Mouse (Mus musculus) ZHBTc4 (cell line): ENCODE measurements around the gene Tmem106b.

Experiments
- DNase-seq: peaks from one replicate; pipeline ENCODE4 v3.0.0-alpha.2; 2011; ENCODE audit warnings: low read depth, low spot score

Gene Tmem106b

DNA sequence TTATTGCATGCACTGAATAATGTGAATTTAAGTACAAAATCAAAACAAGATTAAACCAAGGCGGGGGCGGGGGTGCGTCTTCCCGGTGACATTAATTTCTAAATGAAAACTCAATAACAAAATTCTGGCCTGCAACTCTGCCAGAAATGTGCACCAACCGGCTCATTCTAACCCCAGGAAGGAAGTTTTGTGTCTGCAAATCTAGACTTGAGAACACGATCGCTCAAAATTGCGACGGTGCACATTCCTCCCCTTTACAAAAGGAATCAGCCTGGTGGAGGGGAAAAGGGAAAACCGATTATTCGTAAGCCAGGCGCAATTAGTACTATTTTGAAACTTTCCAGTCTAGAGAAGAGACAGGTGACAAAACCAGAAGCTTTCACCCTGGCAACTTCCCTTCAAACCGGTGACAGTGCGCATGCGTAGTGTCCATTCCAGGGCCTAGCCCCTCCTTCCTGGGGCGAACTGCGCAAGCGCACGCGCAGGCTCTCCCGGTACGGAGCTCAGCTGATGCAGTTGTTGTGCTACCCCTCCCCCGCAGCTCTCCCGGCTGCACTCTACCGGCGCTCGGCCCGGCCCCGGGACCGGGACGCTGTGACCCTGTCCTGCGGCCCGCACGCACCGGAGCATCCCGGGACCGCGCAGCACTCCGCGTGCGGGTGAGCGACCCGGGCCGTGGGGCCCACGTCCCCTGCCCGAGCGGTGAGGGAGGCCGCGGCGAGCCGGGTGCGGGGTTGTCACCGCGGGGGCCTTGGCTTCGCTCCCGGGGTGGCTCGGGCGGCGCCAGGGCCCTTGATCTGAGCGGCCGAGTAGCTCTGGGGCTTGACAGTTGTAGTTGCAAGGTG, at the start of gene Tmem106b:
Gene Tmem106b (plus strand): TSS at position 458 of the 845 bp plus-strand sequence.
- peak; percentile 98 for DNase-seq

DNA sequence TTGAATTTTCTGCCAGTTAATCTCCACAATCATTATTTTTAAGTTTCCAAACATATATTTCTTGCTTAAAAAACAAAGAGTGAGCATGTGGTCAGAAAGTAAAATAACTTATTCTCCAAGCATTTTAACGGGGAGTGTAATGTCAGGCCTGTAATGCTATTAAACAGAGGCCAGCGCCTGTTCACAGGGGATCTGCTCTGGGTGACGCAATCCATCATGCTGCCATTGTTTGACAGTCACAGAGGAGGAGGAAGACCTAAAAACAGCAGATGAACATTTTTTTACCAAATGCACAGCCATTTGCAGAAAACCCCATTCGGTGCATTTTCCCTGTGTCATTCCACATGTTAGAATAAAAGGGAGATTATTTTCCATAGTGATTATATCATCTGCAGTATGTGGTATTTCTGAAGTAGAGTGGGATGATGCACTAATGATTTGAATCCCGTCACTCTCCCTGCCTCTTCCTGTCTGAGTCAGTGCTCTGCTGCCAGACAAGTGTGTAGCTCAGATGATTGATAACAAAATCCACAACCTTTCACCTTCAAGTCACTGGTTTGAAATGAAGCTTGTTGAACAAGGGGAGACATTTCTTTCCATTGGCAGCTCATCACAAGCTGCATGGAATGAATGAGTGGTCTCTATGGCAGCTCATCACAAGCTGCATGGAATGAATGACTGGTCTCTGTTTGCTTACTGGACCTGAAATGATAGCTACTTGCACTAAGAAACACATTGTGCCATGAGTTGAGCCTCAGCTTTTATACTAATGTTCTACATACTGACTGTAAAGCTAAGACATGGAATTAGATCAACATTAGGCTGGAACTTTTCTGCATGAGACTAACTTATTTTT, 48.1 kb upstream of the Tmem106b start:
- no peak for DNase-seq

DNA sequence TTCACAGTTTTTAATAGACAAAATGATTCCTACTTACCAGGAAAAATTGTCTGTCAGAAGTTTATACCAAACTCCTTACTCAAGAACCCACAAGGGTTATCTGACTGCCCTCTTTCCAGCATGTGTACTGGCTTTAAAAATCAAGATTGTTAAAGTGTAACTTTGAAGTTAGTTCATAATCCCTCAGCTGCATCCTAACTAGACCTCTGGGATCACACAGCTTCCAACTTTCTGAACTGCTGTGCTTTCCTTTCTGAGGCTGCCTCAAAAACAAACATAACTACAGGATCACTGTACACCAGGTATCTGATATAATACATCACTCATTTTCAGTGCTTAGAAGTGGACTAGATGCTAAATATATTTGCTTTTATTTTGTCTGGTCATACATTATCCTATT, 39.0 kb upstream of the Tmem106b start:
- no peak for DNase-seq

DNA sequence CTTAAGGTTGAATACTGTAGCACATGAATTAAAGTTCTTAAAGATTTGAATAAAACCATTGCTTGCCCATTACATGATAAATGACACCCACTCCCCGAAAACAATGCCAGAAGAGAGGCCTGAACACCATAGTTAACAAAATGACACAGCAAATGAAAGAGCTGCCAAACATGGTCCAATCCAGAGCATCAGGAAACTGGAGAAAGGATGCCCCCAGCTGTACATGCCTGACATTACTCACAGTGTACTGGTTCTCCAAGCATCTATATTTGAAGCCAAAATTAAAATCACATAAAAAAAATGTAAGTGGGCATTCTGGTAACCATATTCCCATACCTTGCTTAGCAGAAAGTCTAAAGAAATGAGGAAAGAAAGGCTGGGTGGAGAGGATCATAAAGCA, 38.6 kb upstream of the Tmem106b start:
- peak; percentile 21 for DNase-seq

DNA sequence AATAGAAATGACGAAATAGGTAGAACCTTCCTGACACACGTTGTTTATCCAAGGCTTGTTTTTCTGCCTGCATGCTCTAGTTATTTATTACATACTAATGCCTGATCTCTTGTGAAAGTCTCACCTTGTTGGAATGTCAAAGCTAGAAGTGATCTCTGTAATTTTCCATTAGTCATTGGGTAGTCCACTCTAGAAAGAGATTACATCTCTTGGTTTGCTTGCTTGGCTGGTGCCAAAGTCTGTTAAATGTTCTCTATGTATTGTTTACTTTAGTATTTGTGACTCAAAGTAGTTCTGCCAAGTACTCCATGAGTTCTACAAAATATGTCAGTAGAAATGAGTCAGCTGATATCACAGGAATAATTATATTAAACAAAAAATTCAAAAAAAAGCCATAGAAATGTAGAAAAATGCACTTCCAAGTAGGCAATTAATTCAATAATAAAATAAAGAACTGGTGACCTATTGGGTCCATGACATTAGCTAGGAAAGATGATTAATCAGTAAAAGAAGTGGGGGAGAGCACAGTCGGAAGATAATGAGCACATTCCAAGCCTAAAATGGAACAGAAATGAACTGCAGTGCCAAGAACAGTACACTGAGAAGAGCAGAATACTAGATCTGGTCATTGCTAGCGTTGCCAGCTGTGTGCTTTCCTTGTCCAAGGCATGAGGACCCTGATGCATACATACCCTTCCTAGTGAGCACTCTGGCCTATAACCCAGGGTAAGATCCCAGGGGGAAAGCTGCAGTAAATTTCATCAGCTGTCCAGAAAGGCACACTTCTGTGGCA, 17.0 kb upstream of the Tmem106b start:
- DNase-seq = no peak

DNA sequence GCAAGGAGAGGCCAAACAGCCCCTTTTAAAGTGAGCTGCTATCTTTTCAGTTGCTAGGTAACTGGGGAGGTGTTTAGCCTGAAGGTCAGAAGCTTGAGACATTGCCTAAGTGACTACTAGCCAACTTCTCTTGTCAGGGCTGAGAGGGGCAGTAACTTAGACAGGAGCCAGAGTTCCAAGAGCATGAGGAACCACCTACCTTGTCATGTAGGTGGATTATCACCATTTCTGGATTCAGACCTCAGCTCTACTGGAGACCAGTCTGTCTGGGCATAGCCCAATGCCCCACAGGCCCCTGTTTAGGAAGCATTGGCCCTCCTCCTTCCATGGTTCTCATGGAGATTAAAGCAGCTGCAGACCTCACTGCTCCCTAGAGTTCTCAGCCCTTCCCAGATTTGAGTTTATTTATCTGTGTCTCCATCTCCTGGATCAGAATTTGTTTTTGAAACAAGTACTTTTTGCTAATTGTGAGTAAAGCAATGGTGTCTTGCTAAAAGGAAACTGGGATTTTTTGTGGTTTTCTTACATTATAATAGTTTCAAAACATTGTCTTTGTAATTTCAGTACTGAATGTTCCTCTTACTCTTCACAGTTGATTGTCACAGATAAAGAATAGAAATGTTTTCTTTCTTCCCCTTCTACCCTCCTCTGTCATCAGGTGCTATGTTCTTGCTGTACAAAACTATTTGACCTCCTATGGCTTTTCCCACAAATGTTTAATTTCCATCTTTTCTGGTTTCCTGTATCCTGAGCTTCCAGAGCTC, 8.1 kb upstream of the Tmem106b start:
- DNase-seq = peak; percentile 51

DNA sequence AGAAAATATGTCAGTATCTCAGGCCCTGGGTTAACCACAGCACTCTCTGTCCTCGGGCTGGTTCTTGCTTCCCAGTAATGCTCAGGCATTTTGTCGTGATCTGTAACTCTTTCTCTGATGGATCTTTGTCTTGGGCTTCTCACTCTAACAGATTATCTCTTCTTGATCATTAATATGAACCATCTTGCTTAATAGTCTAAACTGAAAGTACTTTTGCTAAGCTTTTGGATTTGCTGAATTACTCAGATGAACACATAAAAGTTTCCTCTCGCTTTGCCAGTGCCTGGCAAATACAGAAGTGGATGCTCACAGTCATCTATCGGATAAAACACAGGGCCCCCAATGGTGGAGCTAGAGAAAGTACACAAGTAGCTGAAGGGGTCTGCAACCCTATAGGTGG, 7.5 kb upstream of the Tmem106b start:
- no peak for DNase-seq

DNA sequence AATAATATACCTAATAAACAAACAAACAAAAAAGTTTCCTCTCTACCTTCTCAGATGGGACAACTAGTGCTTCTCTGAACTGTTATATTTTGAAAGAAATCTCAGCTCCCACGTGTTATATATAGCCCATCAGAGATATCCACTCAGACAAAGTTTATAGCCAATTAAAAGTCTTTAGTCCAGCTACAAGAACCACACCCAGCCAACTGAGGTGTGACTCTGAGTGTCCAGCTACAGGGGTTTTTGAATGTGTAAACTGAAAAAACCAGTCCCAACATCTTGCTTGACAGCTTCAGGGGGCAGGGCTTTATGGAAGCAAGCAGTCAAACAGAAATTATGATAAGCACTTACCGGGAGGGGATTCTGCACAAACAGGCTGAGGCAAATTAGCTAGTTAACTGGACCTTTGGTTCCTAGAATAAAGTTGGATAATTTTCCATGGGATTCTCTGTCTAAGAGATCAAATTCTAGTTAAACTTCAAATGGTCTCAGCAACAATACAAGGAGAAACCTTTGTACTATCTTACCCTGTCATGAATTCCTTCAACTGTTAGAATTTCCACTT, 6.8 kb upstream of the Tmem106b start:
- DNase-seq = no peak

DNA sequence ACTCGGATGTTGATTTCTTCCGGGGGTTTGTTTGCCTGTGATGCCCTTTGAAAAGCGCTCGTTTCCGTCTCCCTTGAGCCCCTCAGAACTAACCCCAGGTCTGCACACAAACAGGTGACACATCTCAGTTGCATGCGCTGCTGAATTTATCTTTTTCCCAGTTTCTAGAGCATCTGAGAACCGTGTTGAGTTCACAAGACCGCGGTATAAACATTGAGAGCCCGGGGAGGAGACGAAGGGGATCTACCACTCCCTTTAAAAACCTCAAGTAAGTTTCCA, 527 bp downstream of the Tmem106b start:
- DNase-seq = no peak

DNA sequence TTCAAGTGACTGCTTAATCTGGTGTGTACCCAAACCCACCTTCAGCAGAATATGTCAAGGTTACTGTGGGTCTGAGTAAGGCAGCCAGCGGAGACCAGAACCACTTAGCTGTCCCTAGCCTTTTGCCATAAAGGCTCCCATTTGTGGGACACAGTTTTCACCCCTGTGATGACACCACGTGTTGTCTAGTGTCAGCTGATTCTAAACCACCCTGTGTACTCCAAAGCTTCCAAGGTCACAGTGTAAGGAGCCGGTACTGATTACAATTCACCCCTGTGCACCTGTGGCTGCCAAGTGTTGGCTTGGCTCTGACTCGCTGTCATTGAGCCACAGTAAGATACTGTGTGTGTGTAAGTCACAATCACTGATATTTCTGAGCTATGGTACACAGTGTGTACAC, 926 bp downstream of the Tmem106b start:
- DNase-seq = peak; percentile 54

DNA sequence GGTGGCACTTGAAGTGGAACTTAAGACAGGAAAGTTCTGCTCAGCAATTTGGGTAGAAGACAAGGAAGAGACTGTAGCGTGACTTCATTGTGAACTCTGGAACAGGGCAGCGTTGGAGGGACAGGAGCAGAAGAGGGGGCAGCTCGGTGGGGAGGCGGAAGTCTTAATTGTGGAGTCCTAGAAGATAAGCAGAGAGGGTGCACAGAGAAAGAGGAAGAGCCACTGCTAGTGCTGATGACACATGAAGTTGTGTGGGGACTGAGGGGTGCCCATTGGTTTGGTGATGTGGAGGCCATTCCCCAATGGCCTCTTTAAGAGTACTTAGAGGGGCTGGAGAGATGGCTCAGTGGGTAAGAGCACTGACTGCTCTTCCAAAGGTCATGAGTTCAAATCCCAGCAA, 3.5 kb downstream of the Tmem106b start:
- DNase-seq = no peak

DNA sequence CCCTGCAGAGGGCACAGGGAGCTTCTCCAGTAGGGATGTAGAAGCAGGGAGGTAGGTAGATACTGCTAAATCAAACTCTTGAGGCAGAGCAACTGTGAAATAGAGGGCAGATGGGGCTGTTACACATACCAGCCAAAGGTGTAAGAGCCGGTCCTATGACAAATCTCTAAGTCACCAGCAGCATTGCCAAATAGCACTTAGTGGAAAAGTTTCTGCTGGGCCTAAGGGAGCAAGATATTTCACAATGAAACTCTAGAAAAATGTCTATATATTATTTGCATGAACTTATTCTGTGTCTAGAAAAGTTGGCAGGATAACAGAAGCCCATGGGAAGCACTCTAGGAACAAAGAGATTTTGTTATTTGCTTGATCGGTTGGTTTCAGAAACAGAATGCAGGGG, 4.3 kb downstream of the Tmem106b start:
- DNase-seq = no peak

DNA sequence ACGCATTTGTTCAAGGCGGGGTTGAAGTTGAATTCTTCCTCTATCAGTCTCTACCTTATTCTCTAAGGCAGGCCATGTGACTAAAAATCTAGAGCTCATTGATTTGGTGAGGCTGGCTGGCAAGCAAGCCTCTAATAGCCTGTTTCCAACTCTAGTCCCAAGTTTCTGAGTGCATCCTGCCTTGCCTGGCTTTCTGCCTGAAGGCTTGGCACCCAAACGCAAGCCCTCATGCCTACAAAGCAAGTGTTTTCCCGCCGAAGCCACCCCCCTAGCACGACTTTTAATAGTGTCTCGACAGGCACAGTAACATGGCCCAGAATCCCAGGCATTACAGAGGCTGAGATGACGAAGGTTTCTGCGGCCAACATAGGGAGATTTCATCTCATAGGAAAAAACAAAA, 13.3 kb downstream of the Tmem106b start:
- DNase-seq = no peak

DNA sequence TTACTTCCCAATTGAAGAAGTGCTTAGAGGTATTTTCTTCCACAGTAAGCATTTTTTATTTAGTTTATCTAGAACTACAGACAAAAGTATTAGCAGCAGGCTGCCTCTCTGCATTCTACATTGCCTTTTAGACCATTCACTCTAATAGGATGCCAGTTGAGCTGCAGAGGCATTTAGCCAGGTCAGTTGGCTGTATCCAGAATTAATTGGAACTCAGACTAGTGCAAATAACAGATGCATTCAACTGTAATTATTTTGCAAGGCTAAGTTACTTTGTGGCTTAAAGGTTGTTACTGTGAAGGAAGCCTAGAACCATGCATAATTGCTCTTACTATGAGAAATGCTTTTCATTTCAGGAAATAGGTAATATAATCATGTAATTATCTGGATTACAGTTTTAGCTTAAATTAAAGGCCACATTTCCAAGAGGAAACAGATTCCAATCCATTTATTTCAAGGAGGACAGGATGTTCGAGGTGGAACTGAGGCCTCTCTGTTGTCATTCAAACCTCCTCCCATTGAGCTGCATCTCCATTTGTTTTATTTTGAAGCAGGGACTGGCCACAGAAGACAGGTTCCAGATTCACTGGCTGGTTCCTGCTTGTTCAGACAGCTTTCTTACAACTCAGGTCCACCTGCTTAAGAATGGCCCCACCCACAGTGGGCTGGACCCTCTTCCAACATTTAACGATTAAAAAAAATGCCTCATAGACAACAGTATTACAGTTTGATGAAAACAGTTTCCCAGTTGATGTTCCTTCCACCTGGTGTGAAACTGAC, 27.3 kb downstream of the Tmem106b start:
- DNase-seq = peak; percentile 76

DNA sequence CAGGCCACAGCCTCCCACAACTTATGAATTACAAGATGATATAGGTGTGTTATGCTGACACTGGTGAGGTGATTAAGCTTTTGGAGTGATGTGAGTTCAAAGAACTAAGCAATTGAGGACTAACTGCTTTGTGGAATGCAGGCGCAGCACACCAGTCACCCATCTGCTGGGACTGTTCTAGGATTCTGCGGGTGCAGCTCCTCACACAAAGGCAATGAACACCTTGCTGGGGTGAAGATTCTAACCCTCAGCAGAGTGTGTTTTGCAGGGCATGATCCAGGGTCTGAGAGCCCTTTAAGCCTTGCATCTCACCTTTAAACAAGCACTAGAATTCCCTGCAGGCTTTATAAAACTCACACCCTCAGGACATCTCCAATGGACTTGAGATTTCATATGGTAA, 30.6 kb downstream of the Tmem106b start:
- DNase-seq = no peak

DNA sequence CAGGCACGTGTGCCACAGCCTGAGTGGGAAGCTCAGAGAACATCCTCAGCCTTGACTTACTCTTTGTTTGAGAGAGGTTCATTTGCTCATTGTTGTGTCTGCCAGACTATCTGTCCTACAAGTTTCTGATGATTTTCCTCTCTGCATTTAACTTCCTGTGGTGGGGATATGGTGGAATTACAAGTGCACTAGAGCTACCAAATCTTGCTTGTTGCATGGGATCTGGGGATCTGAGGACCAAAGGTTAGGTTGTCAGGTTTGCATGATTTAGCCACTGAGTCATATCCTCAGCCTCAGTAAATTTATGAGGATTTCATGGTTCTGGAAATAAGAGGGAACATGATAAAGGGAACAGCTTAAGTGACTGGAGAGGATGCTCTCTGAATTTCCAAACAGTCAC, 39.1 kb downstream of the Tmem106b start:
- DNase-seq = no peak

DNA sequence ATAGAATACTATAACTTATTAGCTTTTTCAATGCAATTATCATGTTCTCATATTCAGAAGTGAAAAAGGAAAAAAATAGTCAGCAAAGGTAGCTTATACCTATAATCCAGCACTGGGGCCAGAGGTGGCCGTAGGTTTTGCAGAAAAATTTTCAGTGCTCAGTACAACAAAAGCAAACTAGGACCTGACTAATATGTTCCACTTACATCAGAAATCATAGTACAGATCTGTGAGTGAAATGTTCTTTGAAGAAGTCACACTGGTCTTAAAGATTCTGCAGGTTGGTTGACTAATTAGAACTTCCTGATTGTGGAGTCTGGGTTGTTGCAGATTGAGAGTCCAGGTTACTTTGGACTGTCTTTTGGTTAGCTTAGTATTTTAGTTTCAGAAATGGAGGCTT, 67.7 kb downstream of the Tmem106b start:
- no peak for DNase-seq
